Mouse (Mus musculus) cerebellum, adult 9-10 months (tissue): ENCODE data around the gene Comp.

Experiments used
- DNase-seq: peaks from one replicate; pipeline ENCODE4 v3.0.0; 2022

Gene Comp

GRCm38 (mm10) chr8:70373397-70374317 is at the start of gene Comp:
Gene Comp, plus strand, starts transcription at chr8:70373558.
- no peak for DNase-seq

GRCm38 (mm10) chr8:70323716-70324115 is 49.6 kb upstream of the Comp start:
- DNase-seq, result no peak

- DNase-seq, result no peak
Observed at GRCm38 (mm10) chr8:70327512-70327911, 45.8 kb upstream of the Comp start.

GRCm38 (mm10) chr8:70329124-70329834 is 44.1 kb upstream of the Comp start, which contains the start of gene Gdf1:
Gene Gdf1, plus strand, starts transcription at chr8:70329817.
- DNase-seq, result no peak

GRCm38 (mm10) chr8:70329835-70330740 is 43.3 kb upstream of the Comp start:
- DNase-seq, result peak; percentile 50

GRCm38 (mm10) chr8:70330741-70331364 is 42.5 kb upstream of the Comp start:
- DNase-seq, result peak; percentile 59

- peak; percentile 55 for DNase-seq
Observed at GRCm38 (mm10) chr8:70331526-70331925, 41.8 kb upstream of the Comp start.

- peak; percentile 79 for DNase-seq
Observed at GRCm38 (mm10) chr8:70332070-70332877, 41.1 kb upstream of the Comp start.

- DNase-seq, result no peak
Observed at GRCm38 (mm10) chr8:70332878-70333202, 40.5 kb upstream of the Comp start.

- no peak for DNase-seq
Observed at GRCm38 (mm10) chr8:70338931-70339330, 34.4 kb upstream of the Comp start.

- peak; percentile 77 for DNase-seq
Observed at GRCm38 (mm10) chr8:70340659-70341058, 32.7 kb upstream of the Comp start.

- peak; percentile 77 for DNase-seq
Observed at GRCm38 (mm10) chr8:70342007-70342406, 31.4 kb upstream of the Comp start.

- DNase-seq, result no peak
Observed at GRCm38 (mm10) chr8:70343076-70343475, 30.3 kb upstream of the Comp start.

- DNase-seq, result peak; percentile 72
Observed at GRCm38 (mm10) chr8:70343696-70344095, 29.7 kb upstream of the Comp start.

- DNase-seq, result no peak
Observed at GRCm38 (mm10) chr8:70344279-70344678, 29.1 kb upstream of the Comp start.

GRCm38 (mm10) chr8:70347443-70347842 is 25.9 kb upstream of the Comp start:
- no peak for DNase-seq

- no peak for DNase-seq
Observed at GRCm38 (mm10) chr8:70347860-70348420, 25.4 kb upstream of the Comp start.

- DNase-seq, result peak; percentile 73
Observed at GRCm38 (mm10) chr8:70351035-70351999, 22.0 kb upstream of the Comp start.

- no peak for DNase-seq
Observed at GRCm38 (mm10) chr8:70352000-70352384, 21.4 kb upstream of the Comp start.

- DNase-seq, result no peak
Observed at GRCm38 (mm10) chr8:70352657-70353151, 20.7 kb upstream of the Comp start.
